8 mouse cellular contexts compared by ENCODE assay signal in genomic region chr1:86526789-86527598, GRCm38 (mm10). TPM values are rescaled to one million over a fixed set of nuclear protein-coding genes. Genes with fewer than 3 reads are reported as not detected.
DNase-seq lines count a peak whose midpoint lies in the region; ATAC-seq and TF ChIP-seq lines count a peak whose summit lies in the region.

No protein-coding gene starts in this region.

- no peak; the same call in 1 of the 2 replicates for TF ChIP-seq POLR2A in olfactory bulb, adult 2 months (IDR thresholded peaks at IDR 0.05; ENCODE audit: insufficient read depth, low read depth, low read length)

- H3K36me3 ChIP-seq in intestine, embryonic 16.5 days (ENCODE audit: control insufficient read depth, insufficient read depth, low read length) = no peaks in the 10 kb centered on the region; the same call in 1 of the 2 replicates
- H3K36me3 ChIP-seq in liver, embryonic 16.5 days (ENCODE audit: control insufficient read depth, insufficient read depth) = peaks cover 11% of the 10 kb centered on the region

- peak; percentile 24 for DNase-seq in gastrocnemius, adult 18-20 months (ENCODE audit: low spot score)
- no peak for DNase-seq in gastrocnemius, adult 8-10 months (ENCODE audit: low spot score in 2 of 2)
- DNase-seq in cerebellum, adult 18-20 months = peak; percentile 54 to 73
- peak; percentile 54 for DNase-seq in gastrocnemius, postnatal 10 days
- DNase-seq in urinary bladder, postnatal 25 days (ENCODE audit: low spot score) = peak; percentile 45

- no peak for ATAC-seq in intestine, embryonic 16.5 days
- no peak for ATAC-seq in liver, embryonic 16.5 days (ENCODE audit: low read depth)

- peak overlapping the region; percentile 95 for H3K27ac ChIP-seq in intestine, embryonic 16.5 days (ENCODE audit: low read length)
- H3K27ac ChIP-seq in liver, embryonic 16.5 days (ENCODE audit: low read length) = peak overlapping the region; percentile 96
- peak overlapping the region; percentile 55 for H3K27ac ChIP-seq in olfactory bulb, adult 2 months (ENCODE audit: insufficient read depth, low read depth, low read length)

- no peak; the same call in 1 of the 2 replicates for TF ChIP-seq CTCF in olfactory bulb, adult 2 months (IDR thresholded peaks at IDR 0.05; ENCODE audit: insufficient read depth, low read depth, low read length)

- peak overlapping the region; percentile 100 for H3K9ac ChIP-seq in intestine, embryonic 16.5 days (ENCODE audit: low read depth, low read length)
- peak overlapping the region; percentile 99 for H3K9ac ChIP-seq in liver, embryonic 16.5 days (ENCODE audit: low read depth, low read length)

- H3K4me2 ChIP-seq in intestine, embryonic 16.5 days (ENCODE audit: low read depth, low read length) = peak overlapping the region; percentile 95; the same call in 1 of the 2 replicates
- peak overlapping the region; percentile 100 for H3K4me2 ChIP-seq in liver, embryonic 16.5 days (ENCODE audit: low read depth, low read length)

- H3K9me3 ChIP-seq in intestine, embryonic 16.5 days (ENCODE audit: control insufficient read depth, low read length) = no peaks in the 10 kb centered on the region
- no peaks in the 10 kb centered on the region for H3K9me3 ChIP-seq in liver, embryonic 16.5 days (replicated peaks; ENCODE audit: control insufficient read depth, low read length)

- no peaks in the 10 kb centered on the region for H3K27me3 ChIP-seq in intestine, embryonic 16.5 days (replicated peaks; ENCODE audit: control insufficient read depth, insufficient read depth, low read length)
- no peaks in the 10 kb centered on the region for H3K27me3 ChIP-seq in liver, embryonic 16.5 days (ENCODE audit: control insufficient read depth, insufficient read depth, low read depth, low read length)

- peaks cover 27% of the 10 kb centered on the region for H3K4me1 ChIP-seq in intestine, embryonic 16.5 days (ENCODE audit: control insufficient read depth, insufficient read depth, low read length)
- peaks cover 47% of the 10 kb centered on the region for H3K4me1 ChIP-seq in liver, embryonic 16.5 days (ENCODE audit: control insufficient read depth, low read depth, low read length)
- peaks cover 27% of the 10 kb centered on the region for H3K4me1 ChIP-seq in olfactory bulb, adult 2 months (ENCODE audit: control insufficient read depth, insufficient read depth, low read length)

- WGBS in intestine, embryonic 16.5 days = under 1% methylated on average over 110 of the region's 111 CpGs
- under 1% methylated on average over 111 of the region's 111 CpGs for WGBS in liver, embryonic 16.5 days (ENCODE audit: insufficient replicate concordance)
- WGBS in olfactory bulb, adult 2 months = under 1% methylated on average over 111 of the region's 111 CpGs

- peak overlapping the region; percentile 97 for H3K4me3 ChIP-seq in intestine, embryonic 16.5 days (ENCODE audit: low read length)
- H3K4me3 ChIP-seq in liver, embryonic 16.5 days (ENCODE audit: low read depth, low read length) = peak overlapping the region; percentile 100
- H3K4me3 ChIP-seq in olfactory bulb, adult 2 months (ENCODE audit: insufficient read depth, low read depth, low read length) = peak overlapping the region; percentile 88

RNA-seq across cellular contexts. Expression of gene Ptma, which starts 0.5 kb away (rescaled TPM):
- total RNA-seq in gastrocnemius, adult 18-20 months (2021) = 10 to 100 TPM; 64.2 to 99.0 TPM
- 10 to 100 TPM; 50.9 to 76.9 (median 67.7) TPM for total RNA-seq in gastrocnemius, adult 8-10 months (2022)
- total RNA-seq in gastrocnemius, postnatal 10 days (2021) = 100 to 1,000 TPM; 358 to 428 TPM
- polyA plus RNA-seq in intestine, embryonic 16.5 days (2015; fragmentation: Nextera tagmentation; extraction: Ambion mirVana) = 1,684 and 1,813 TPM in 2 replicates
- polyA plus RNA-seq in liver, embryonic 16.5 days (2015; fragmentation: Nextera tagmentation; extraction: Ambion mirVana) = 500 and 746 TPM in 2 replicates
- polyA plus RNA-seq in olfactory bulb, adult 2 months (2012; ENCODE audit: insufficient read depth, insufficient read length, low replicate concordance, missing spikeins) = 1,950 and 2,456 TPM in 2 replicates

RNA-seq across cellular contexts. Expression of gene Pde6d, which starts 55.4 kb away (rescaled TPM):
- 10 to 100 TPM; 27.5 to 29.3 TPM for total RNA-seq in gastrocnemius, adult 18-20 months (2021)
- total RNA-seq in gastrocnemius, adult 8-10 months (2022) = 10 to 100 TPM; 24.5 to 33.4 (median 26.8) TPM
- total RNA-seq in gastrocnemius, postnatal 10 days (2021) = 10 to 100 TPM; 32.5 to 40.2 TPM
- polyA plus RNA-seq in intestine, embryonic 16.5 days (2015; fragmentation: Nextera tagmentation; extraction: Ambion mirVana) = 35.1 and 35.2 TPM in 2 replicates
- 20.2 and 21.7 TPM in 2 replicates for polyA plus RNA-seq in liver, embryonic 16.5 days (2015; fragmentation: Nextera tagmentation; extraction: Ambion mirVana)
- not detected in 2 replicates for polyA plus RNA-seq in olfactory bulb, adult 2 months (2012; ENCODE audit: insufficient read depth, insufficient read length, low replicate concordance, missing spikeins)

RNA-seq across cellular contexts. Expression of gene Cops7b, which starts 55.7 kb away (rescaled TPM):
- 10 to 100 TPM; 10.3 to 10.5 TPM for total RNA-seq in gastrocnemius, adult 18-20 months (2021)
- 10 to 100 TPM in 3 of 4 experiments, 1 to 10 TPM in 1; 9.6 to 10.5 (median 10.3) TPM for total RNA-seq in gastrocnemius, adult 8-10 months (2022)
- total RNA-seq in gastrocnemius, postnatal 10 days (2021) = 10 to 100 TPM; 10.5 to 12.6 TPM
- 31.5 and 35.1 TPM in 2 replicates for polyA plus RNA-seq in intestine, embryonic 16.5 days (2015; fragmentation: Nextera tagmentation; extraction: Ambion mirVana)
- polyA plus RNA-seq in liver, embryonic 16.5 days (2015; fragmentation: Nextera tagmentation; extraction: Ambion mirVana) = 11.6 and 11.8 TPM in 2 replicates
- not detected in 2 replicates for polyA plus RNA-seq in olfactory bulb, adult 2 months (2012; ENCODE audit: insufficient read depth, insufficient read length, low replicate concordance, missing spikeins)

Comparison
In these comparisons a context has a peak if more than half of its experiments do, and no peak if none do; other contexts are left out.
1. DNase-seq: peak in gastrocnemius, adult 18-20 months (single experiment), cerebellum, adult 18-20 months (2 of 2), gastrocnemius, postnatal 10 days (single experiment) and urinary bladder, postnatal 25 days (single experiment); none in gastrocnemius, adult 8-10 months (0 of 2).
2. Peak in every context shown above with its lines, with median percentiles within 50 percentile points of each other: H3K27ac ChIP-seq and H3K4me3 ChIP-seq.